Mouse (Mus musculus): Measurements from ENCODE around the gene Prpsap1.

The Prpsap1 gene

DNA sequence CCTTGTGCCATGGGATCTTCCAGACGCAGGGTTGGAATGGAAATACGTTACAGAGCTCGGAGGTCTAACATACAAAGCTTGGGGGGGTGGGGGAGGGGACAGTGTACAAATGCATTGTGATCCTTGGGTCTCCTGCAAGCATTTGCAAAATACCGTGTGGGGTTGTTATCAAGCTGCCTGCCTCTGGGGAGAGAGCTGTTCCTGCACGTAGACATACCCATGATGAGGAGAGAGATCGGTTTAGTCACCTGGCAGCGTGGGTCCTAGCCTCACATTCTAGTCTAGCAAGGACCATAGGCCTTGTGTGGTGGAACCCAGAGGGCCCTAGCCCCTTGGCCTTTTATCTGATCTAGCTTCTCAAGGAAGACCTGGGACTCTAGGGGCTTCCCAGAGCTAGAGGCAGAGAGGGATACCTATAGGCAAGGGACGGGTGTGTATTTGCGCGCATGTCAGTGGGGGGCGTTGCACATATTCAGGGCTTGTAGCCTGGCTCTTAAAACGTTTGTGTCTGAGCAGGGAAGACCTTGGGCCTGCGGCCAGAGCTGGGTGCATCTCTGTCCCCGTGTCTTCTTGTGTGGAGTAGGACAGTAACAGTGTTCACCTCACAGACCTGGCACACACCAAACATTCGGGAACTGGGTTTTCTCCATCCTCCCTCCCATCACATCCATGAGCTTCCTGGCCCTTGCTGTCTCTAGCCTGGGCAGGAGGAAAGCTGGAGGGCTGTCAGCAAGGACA is 51.7 kb downstream of the Prpsap1 start:
- DNase-seq: no peak

DNA sequence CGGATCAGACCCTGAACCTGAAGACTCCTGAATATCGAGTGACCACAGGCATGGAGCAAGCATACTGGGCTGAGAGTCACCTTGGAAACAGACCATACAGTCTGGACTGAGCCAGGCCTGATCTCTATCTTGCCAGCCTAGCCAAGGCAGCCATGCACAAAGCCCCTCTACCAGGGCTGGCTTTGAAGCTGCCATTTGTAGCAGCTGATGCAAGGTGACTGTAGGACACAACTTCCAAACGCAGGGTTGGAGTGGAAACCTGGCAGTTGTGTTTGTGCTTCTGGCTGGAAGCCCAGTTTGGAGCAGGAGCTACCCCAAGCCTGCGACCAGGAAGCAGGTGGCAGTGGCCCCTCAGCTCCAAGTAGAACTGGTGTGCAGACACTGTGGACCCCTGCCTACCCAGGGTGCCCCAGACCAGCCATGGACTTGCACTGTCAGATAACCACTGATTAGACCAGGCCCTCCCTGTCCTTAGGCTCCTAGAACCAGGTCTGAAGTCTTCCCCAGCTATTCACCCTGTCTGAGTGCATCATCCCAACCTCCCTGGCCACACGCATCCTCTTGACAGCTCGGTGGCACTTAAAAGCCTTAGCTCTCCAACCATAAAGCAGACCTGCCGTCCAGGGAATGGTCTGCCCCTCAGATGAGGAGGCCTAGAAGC is 53.5 kb downstream of the Prpsap1 start:
- no peak for DNase-seq

DNA sequence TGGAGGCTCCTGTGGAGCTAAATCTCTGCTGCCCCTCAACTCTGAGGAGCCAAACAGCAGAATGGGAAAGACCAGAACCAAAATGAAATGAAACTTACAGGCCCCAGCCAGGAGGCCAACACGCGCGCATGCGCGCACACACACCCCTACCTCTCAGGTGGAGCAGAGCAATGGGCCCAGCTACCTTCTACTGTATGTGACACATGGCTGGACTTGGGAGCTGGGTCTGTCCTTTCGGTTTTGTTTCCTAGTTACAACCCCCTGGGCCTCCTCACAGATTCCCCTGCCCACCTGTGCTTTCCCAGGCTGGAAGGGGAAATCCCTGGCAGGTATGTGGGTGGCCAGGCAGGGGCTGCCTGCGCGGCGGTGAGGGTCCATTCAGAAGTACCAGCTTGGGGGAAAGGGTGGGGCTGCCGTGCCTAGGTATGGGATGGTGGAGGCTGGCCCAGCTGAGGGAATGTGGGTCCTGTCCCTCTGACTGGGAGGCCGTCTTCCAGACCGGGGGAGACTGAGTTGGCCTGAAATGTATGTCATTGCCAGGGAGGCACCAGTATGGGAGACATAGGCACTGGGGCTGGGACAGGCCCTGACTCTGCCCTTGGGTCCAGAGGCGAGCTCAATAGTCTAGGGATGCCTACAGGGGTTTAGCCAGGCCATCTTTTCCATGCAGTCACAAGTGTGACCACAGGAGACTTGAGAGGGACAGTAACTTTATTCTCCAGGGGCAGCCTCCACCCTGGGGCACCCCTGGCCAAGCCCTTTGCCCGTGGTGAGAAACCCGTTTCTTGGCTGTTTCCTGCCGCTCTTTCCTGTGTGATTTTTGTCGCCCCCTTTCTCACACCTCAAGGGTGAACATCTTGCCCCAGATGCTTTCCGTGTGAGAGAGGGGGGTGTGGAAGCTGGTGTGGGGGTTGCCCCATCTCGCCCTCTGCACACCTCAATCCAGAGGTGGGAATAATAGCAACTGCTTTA is 54.4 kb downstream of the Prpsap1 start:
- DNase-seq: no peak

DNA sequence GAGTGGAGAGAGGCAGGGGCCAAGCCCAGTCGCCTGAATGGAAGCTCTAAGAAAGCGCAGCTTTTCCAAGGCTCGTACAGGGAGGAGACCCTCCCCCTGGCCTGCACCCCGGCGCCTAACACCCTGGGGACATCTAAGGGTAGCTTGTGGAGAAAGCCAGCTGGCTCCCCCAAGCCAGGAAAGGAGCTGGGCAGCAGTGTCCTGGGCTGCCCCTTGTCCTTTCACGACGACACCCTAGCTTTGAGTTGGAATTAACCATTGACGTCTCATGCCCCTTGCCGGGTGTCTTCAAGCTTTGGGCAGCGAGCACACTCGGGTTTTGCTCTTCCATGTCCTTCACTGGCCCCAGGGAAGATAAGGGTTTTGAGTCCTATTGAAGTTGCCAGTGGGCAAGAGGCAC is 56.5 kb downstream of the Prpsap1 start:
- no peak for DNase-seq

DNA sequence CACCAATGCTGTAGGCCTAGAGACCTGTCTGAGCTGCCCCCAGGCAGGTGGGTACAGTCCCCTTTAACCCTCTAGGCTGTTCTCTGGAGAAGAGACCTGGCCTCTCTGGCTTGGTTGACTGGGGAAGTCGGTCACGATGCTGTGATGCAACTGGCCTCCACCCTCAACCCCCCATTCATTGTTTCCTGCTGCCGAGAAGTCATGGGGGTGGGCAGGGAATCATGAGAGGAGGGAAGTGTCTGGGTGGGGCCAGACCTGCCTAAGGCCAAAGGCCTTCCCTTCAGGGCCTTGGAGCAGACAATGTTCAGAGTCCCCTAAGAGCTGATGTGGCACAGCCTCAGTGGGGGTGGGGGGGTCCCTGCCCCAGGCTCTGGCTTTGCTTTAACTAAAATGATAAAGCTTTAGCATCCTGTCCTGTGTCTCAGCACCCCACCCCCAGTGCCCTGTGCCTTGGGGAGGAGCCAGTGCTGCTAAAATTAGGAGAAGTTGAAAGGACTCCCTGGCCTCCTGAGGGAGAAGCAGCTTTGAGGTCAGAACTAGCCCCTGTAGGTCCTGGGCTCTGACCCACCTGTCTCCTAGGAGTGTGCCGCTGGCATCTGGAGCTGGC is 57.2 kb downstream of the Prpsap1 start:
- DNase-seq: no peak

DNA sequence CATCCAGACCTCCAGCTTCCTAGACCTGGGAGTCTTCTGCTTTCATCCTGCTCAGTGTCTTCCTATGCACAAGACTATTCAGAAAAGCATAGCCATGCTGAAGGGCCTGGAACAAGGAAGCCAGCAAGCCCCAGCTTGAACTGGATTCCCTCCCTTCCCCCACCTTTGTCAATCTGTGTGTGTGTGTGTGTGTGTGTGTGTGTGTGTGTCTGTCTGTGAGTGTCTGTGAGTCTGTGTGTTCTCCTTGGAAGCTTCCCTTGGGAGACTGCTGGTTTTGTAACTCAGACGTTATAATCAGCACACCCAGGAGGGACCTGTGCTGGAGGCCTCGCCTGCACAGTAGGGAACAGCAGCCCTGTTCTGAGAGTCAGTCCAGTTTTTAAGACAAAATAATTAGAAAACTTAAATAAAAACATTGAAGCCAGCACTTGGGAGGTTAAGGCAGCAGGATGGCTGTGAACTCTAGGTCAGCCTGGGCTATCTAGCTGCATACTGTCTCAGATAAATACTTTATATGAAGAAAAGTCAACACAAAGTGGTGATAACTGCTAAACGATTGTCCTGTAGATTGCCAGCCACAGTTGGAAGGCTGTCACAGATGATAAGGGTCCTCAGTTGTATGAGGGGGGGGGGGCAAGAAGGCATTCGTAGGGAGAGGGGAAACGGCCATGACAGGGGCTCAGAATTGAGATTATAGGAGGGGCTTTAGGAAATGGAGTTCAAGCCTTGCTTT is 57.8 kb downstream of the Prpsap1 start:
- DNase-seq: no peak

DNA sequence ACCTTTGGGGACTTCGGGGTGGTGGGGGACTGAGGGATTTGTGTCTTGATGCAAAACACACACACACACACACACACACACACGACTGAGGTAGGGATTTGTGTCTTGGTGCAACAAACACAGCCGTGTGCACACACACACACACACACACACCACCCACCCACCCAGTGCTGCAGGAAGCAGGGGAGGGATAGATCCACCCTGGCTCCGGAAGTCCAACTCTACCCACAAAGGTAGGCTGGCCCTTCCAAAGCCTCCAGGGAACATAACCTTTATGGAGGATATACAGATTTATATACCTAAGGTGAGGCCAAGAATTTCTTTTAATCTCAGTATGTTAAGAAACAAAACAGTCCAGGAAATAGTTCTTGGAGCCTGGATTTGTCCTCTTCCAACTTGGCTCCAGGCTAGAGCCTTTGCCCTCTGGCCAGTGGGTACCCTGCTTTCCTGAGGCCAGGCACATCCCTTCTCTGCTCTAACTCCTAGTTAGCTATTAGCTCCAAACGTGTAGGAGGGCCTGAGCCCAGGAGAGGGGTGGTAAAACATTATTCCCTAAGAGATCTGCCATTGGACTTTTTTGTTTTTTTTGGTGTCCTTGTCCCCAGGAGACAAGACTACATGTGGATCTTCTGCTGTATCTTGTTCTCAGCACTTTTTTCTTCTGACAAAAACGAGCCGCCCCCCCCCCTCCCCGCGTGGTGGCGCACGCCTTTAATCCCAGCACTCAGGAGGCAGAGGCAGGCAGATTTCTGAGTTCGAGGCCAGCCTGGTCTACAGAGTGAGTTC is 58.8 kb downstream of the Prpsap1 start:
- no peak for DNase-seq

DNA sequence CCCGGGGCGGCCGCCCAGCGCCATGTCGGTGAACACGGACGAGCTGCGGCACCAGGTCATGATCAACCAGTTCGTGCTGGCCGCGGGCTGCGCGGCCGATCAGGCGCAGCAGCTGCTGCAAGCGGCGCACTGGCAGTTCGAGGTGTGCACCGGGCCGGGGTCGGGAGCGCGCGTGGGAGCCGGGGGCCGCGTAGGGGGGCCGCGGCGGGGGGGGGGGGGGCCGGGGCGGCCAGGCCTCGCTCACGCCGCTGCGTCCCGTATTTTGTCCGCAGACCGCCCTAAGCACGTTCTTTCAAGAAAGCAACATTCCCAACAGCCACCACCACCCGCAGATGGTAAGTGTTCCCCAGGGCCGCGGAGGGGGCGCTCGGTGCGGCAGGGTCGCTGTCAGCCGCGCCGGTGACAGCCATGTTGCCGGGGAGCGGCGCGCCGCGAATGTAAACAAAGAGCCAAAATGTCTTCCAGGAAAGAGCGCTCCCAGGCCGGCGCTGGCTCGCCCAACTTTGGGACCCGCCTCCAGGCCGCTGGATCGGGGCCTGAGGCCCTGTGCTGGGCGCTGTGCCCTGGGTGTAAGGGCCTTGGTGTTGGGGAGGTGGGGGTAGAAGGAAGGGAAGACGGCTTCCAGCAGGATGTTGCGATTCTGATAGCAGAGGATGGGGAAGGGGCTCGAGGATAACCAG is 59.6 kb downstream of the Prpsap1 start:
- peak; percentile 58 for DNase-seq

DNA sequence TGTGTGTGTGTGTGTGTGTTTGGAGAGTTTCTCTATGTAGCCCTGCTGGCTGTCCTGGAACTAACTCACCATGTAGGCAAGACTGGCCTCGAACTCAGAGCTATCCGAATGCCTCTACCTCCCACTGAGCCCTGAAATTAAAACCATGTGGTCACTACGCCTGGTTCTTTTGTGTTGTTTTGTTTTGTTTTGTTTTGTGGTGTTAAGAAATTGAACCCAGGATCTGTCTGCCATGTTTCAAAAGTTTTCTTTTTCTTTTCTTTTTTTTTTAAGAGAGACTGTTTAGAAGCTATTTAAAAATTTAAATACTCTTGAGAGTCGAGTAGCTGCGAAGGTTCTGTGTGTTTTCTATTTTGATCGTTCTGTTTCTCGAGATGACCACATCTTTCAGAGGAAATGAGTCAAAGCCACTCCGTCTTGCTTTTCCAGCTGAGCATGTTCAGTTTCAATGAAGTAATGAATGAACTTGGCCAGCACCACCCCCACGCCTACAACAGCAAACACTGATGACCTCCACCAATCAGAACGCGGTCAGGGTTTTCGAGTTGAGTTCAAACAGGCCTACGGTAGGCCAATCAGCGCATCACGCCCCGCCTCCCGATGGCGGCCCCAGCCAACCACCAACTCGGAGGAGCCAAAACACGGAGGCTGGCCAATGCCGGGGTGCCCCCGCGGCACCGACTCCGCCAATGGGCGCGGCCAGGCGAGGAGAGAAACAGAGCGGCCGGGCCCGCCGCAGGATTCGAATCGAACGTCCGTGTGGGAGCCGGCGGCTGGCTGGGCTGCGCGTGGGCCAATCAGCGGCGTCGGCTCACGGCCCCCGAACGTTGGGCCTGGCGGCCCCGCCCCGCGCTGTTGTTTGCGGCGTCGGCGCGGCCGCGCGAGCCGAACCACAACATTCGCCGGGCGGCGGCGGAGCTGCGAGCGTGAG is 60.4 kb downstream of the Prpsap1 start, which contains the start of gene Ubald2:
TSS of gene Ubald2 (plus strand) at position 739 of the 931 bp plus-strand sequence.
- DNase-seq: peak; percentile 99

DNA sequence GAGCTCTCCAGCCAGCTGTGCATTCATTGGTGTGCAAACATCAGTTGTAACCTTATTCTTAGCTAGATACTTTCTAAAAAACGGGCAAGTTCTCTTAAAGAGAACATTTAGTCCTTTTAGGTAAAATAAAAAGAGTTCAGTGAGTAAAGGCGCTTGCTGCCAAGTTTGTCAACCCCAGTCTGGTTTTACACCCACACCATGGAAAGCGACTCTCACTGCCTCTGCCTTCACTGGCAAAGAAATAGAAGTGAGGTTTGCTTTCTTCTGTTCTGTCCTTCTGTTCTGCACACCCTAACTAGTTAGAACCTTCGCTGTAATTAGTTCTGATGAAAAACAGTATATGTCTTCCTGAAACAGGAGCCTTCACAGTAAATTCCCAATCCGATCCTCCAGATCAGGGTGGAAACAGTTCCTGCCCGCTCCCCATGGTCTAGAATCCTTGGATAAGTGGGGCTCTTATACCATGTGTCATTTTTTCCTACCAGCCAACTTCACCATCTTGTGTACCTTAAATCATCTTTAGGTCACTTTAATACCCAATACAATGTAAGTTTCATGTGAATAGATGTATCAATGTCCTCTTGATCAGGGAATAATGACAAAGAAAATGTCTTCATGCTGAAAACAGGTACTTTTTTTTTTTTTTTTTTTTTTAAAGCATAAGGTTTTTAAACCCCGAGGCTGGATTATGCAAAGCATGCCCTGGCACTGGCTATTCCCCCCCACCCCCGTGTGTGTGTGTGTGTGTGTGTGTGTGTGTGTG is 61.2 kb downstream of the Prpsap1 start:
- DNase-seq: no peak

DNA sequence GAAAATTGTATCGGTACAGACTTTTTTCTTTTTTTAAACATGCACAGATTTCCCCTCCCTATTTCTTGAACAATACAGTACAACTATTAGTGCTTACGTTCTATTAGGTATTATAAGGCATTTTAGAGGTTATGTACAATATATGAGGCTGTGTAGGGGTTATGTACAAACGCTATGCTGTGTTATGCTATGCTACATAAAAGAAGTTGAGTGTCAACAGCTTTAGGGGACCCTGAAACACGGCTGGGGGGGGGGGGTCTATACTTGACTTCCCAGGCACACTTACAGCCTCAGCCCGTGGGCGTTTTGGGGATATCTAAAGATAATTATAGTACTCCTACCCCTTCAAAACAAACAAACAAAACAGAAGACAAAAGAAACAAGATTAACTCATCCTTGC is 61.9 kb downstream of the Prpsap1 start:
- no peak for DNase-seq

DNA sequence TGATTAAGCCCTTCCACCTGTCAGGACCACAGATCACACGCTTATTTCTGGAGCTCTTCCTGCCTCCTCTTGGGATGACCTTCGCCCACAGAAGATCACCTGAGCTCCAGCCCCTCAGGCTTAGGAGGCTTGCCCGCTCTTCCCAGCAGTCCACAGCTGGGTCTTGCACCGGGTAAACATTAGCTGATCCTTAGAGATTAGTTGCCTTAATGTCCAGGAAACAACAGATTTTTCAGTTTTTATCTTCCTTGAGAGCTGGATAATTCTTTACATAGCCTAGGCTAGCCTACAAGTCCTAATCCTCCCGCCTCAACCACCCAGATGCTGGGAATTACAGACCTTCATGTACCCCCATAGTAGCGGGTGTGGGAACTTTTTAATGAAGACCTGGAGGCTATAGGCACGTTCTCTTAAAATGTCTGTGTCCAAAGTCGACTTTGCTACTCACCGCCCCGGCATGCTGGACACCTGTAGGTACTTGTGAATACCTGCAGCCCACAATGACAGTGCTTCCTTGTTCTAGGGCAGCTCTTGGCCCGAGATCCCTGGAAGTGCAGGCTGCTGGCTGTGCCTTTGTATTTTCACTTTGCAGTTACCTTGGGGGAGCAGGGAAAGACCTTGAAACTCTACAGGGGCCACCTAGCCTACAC is 62.4 kb downstream of the Prpsap1 start:
- DNase-seq: no peak

DNA sequence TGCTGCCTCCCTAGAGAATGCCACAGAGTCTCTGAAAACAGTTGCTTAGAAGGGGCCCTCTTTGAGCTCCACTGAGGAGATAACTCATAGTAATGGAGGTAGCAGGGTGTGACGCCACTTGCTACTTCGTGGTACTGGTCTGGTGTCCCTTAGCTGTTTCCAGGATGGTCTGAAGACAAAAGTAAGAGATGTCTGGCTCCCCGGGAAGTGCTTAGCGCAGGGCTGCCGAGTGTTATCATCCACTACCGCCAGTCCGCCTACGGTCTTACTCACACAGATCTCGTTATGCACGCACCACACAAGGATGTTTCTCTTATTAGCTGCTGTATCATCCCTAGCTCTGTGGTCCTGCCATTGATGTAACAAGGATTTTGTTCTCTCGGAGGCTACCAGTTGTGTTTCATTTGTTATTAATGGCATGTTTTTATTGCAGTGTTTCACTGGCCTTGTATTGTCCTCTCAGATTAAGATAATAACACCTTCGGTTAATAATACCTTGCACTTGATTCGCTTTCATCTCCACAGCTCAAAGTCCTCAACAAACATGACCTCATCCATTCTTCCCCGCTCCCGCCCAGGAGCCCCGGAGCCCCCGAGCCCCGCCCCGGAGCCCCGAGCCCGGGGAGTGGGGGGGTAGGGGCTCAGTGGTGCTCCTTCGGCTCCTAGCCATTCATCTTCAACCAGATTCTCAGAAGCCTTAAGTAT is 63.1 kb downstream of the Prpsap1 start:
- no peak for DNase-seq

DNA sequence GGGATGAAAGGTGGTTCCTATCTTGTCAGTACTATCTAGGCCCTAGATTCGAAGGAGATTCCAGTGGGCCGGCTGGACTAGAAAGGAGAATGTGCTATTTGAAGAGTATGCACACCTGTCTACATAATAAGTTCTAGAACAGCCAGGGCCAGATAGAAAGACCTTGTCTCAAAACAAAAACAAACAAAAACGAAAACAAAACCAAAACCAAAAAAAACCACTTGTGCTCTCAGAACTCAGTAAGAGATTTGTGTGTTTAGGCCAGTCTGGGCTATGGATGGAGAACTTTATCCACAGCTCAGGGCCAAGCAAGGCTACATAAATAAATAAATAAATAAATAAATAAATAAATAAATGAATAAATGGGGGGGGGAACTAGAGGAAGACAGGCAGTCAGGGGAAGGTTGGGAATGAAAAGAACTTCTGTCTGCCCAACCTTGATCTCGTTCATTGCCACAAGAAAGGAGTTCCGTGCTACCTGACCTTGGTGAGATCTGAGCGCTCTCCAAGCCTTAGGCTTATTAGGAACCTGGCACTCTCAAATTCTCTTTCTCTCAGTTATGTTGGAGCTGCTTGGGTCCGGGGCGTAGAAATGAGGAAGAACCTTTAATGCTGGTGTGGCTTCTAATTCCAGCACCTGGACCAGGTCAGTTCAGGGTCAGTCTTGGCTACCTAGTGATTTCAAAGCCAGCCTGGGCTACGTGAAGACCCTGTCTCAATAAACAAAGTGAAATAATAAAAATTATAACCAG is 64.0 kb downstream of the Prpsap1 start:
- no peak for DNase-seq

DNA sequence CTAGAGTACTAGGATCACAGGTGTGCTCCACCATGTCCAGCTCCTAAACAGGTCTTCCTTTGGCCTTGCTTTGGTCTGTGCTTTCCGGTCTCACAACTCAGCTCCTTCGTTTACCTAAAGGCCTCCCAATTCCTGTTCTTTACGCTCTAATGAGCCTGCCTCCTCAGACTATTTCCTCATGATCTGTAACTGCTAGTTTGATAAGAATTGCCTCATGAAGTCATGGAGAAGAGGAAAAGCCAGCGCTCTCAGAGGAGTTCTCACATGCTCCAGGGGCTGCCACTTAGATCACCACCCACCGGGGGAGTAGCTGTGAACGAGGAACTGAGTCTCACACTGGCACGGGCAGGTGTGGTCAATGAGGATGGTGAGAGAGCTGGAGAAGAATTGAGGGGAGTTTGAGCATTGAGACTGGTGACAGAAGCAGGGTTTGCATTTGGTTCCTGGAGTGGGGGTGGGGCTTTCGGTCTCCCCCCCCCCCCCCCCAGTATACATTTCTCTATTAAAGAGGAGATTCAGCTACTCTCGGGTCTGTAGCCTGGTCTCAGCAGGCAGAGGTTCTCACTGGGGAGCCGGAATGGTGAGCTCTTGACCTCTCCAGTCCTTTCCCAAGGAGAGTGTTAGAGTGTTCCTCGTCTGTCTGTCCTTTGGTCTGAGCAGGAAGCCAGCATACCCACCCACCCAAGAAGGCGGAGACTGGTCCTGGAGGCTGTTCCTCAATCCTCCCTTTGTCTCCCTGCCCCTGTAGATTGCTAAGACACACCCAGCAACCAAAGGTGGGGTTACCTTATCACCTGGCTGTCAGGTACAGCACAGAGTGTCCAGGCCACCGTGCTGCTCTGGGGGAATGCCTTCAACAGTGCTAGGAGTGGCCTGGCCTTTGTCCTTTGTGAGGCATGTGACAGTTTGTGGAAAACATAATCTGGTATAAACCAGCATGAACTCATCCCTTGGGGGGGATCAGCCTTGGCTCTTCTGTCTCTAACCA is 64.8 kb downstream of the Prpsap1 start:
- no peak for DNase-seq
